Mouse (Mus musculus) C2C12 (cell line): ENCODE data around the gene Cygb.

Experiments
- CEBPB ChIP-seq: IDR thresholded peaks from one replicate; pipeline ENCODE4 v1.6.1; 2011; ENCODE audit warnings: low read depth, mild to moderate bottlenecking, control low read depth, moderate library complexity
- CTCF ChIP-seq: IDR thresholded peaks from one replicate; pipeline ENCODE4 v1.5.1; 2011; ENCODE audit not compliant: control insufficient read depth, insufficient read depth, insufficient read length
- MAX ChIP-seq: IDR thresholded peaks from one replicate; pipeline ENCODE4 v1.6.1; 2011; ENCODE audit warnings: mild to moderate bottlenecking, control low read depth
- MYOD1 ChIP-seq: IDR thresholded peaks from one replicate; pipeline ENCODE4 v1.6.1; 2011; ENCODE audit warnings: low read depth; ENCODE audit not compliant: control insufficient read depth, insufficient read length
- MYOG ChIP-seq: IDR thresholded peaks from one replicate; pipeline ENCODE4 v1.6.1; 2011; ENCODE audit not compliant: control insufficient read depth, insufficient read length; ENCODE audit errors: extremely low read depth

GRCm38 (mm10) chr11:116623281-116624124, 30.6 kb downstream of the Cygb start:
- TF ChIP-seq CTCF, result no peak
- TF ChIP-seq MYOD1, result no peak
- TF ChIP-seq MYOG, result no peak
- no peak for TF ChIP-seq CEBPB
- TF ChIP-seq MAX, result no peak
